Mouse (Mus musculus) limb, embryonic 11.5 days (tissue): ENCODE data around the gene Plcb1. TPM values are rescaled to one million over a fixed set of nuclear protein-coding genes. Genes with fewer than 3 reads are reported as not detected.

Source experiments
- polyA plus RNA-seq: library from polyadenylated mRNA; unstranded; fragments of >200 nt; fragmentation: Nextera tagmentation; extraction: Ambion mirVana; gene quantifications from 2 replicates; pipeline ENCODE4 v1.2.1, GENCODE M21; 2014

Plcb1 gene
- polyA plus RNA-seq, 1 experiment from 2014 or later: 10.4 TPM

Other genes with a start within 250 kb of the Plcb1 start
- gene Hao1, start 231.7 kb upstream of the Plcb1 start, polyA plus RNA-seq: not detected in 2 replicates
- 25.3 and 28.7 TPM in 2 replicates for gene Tmx4, start 141.9 kb upstream of the Plcb1 start, polyA plus RNA-seq